Mouse (Mus musculus) cerebellum, adult 9-10 months (tissue): ENCODE measurements around the gene Lonp1.
A peak's percentile ranks its signal among the peaks of the same experiment; 100 is the strongest.
"Not testable (repeated sequence)": the region's sequence is repeated elsewhere in the genome, so short reads cannot be mapped to it uniquely, and the experiment has no call there.

Experiments
- DNase-seq: peaks from one replicate; pipeline ENCODE4 v3.0.0; 2022

Gene Lonp1

DNA sequence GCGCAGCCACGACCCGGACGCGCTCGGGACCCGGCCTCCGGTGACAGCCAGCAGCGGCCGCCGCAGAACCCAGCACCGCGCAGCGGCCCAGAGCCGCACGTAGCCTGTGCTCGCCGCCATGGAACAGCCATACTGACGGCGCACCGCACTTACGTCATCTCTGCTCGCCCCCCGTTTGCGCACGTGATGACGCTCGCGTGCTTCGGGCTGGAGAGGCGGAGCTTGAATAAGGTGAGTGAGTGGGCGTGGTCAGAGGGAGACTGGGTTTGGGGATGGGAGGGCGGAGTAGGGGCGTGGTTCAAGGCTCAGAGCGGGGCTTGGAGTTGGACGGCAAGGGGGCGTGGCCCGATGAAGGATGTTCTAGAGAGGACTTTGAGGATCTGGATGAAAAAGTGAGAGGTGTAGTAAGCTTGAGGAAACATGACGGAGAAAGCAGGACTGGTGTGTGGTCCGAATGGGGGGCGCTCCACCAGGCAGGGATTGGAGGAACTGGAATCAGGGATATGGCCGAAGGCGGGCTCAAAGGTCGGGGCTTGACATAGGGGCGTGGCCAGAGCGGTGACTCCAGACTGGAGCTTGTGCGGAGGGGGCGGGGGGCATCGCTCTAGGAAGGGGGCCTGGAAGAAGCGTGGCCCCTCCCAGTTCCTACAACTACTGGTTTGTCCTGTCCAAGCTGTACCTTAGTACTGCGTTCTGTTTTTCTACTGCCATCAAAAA, at the start of gene Lonp1:
Lonp1 (minus strand) TSS at position 134 of the 717 bp plus-strand sequence.
- DNase-seq = peak; percentile 98

DNA sequence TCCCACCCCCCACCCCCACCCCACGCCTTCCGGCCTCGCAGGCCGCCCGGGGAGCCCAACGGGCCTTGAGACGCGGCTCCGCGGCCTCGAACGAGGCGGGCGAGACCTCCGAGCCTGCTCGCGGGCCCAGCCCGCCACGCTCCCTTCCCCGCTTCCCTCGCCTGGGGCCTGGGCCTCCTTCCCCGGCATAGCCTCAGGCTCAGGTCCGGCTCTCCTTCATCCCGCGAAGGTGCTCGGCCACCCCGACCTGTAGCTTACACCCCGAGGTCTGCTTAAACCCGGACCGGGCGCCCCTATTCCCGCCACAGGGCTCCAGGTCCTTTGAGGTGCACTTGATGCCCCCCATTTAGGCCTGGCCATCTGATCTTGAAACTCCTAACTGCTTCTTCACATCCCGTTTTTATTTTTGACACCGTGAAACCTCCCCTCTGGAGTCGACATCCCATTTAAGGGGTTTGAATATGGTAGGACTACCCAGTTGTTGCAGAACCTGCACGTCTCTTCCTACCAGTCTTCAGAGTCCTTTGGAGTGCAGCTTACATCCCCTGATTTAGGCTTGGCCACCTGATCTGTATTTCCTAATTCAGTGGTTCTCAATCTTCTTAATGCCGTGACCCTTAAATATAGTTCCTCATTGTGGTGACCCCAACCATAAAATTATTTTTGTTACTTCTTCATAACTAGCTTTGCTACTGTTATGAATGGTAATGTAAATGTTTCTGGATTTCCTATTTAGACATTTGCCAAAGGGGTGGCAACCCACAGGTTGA, 47.1 kb upstream of the Lonp1 start:
- peak; percentile 61 for DNase-seq

DNA sequence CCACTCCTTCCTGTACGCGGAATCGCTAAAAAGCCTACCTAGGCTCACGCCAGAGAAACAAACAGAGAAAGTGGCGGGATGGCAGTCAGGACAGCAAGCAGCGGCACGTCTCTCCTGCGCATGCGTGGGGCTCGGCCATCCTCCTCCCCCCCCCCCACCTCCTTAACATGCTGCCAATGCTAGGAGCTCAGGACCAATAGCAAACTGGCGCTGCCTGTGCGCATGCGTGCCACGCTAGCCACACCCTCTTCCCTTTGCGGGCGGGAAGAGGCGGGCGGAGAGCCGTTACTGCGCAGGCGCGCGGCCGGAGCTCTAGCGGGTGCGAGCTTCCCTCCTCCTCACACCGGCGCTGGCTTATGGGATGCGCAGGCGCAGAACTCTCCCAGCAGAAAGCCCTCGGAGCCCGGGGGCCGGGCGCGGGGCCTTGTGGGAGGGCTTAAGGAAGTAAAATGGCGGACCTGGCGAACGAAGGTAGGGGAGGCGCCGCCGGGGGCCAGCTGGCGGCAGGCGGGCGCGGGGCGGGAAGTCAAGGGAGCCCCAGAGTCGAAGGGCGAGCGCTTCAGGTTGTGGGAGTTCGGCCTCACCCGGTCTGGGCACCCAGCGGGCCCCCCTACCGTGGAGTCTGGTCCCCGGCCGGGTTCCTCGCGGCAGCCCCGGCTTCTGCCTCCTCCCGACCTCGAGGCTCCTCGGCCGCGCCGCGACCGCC, 46.4 kb upstream of the Lonp1 start, which contains the start of gene Ranbp3:
Ranbp3 (plus strand) TSS at position 354 of the 706 bp plus-strand sequence.
- peak; percentile 99 for DNase-seq

DNA sequence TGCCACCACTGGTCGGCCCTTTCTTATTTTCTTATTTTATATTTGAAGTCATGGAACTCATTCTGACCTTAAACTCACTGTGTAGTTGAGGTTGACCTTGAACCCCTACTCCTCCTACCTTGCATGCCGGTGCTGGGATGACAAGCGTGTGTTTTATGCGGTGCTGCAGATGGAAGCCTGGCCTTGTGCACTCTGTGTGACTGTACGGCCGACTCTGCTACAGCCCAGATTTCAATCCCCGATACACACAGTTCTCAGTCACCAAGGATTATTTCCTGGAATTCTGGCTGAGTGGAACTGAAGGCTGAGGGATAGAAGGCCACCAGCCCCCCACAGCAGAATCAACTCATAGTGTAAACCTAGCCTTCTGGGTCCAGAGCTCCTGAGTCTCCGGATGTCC, 43.1 kb upstream of the Lonp1 start:
- peak; percentile 46 for DNase-seq

DNA sequence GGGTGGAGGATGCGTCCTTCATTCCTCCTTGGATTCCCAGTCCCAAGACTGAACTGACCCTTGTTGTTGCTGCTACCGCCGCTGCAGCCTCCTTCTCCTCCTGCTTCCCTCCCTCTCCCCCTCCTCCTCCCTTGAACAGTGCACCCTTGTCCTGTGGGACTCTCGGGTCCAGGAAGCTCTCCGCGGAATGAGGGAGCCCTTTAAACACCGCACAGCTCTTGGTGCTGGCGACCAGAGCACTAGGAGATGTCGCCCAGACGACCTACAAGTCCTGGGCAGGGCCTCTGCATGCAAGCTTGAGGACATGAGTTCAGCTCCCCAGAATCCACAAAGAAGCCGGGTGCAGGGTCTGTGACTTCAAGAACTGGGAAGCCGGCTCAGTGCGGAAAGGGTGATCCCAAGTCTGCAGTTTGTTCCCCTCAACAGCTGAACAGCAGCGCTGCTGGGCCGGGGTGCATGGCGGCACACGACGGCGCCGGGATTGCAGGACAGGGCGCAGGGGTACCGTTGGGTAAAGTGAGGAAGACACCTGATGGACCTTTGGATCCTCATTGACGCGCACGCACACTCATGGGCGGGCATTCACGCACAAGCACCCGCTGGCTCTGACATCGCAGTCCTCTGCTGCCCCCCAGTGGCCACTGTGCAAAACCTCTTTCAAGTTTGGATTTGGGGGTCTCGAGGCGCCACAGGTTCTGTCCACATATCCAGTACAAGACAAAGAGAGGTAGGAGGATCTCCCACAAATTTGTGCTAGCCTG, 41.9 kb upstream of the Lonp1 start:
- peak; percentile 80 for DNase-seq

DNA sequence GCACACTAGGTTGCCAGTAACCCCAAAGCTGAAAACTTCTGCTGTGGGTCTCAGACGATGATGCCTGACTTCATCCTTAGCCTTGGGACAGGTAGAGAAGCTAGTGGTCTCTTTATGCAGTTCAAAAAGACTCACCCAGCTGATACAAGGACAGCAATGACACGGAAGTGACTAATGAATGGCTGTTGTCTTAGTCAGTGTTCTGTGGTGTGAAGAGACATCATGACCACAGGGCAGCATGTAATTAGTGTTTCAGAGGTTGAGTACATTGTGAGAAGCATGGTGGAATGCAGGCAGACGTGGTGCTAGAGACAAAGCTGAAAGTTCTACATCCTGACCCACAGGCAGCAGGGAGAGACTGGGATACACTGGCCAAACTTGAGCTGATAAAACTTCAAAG, 40.9 kb upstream of the Lonp1 start:
- DNase-seq = peak; percentile 4

DNA sequence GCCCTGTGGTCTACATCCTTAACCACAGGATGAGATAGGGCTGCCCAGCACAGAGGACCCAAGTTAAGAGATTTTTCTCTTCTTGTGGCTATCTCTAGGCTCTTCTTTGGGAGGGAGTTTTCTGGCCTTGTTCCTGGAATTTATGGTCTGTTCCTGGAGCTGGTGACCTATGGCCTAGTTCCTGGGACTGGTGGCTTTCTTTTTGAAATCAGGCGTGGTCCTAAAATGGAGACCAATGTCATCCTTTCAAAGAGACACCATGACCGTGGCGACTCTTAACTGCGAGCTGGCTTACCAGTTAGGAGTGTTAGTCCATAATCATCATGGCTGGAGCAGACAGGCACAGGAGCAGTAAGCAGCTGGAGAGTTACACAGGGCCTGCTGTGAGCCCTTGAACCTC, 39.7 kb upstream of the Lonp1 start:
- no peak for DNase-seq

DNA sequence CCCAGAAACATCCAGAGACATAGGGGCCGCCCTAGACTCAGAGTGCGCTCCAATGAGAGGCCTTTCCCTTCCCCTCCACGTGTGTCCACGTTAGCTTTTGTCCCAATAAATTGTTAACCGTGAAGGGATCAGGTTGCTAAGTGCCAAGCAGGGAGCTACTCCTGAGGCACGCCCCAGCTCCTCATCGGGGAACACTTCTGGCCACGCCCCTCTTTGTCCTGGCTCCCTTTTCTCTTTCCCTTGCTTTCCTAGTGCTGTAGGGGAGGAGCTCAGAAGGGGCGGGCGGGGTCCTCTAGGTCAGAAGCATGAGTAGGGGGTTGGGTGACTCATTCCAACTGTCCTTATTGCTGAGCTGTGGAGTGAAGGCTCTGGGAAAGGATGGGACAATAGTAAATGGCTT, 37.6 kb upstream of the Lonp1 start:
- DNase-seq = no peak

DNA sequence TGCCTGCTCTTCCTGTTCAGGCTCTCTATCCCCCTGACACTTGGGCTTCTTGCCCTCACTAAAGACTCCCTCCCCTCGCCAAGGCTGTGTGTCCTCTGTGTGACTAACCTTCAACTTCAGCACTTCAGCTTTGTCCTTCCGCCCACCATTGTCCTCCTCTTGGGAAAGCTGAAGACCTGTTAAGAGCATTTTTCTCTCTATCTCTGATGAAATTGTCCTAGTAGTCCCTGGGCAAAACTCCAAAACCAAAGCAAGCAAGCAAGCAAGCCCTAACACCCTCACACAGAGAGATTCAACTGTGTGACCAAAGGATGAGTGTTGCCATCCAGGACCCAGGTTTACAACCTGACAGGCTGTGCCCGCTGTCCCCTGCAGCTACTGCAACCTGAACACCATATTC, 37.0 kb upstream of the Lonp1 start:
- no peak for DNase-seq

DNA sequence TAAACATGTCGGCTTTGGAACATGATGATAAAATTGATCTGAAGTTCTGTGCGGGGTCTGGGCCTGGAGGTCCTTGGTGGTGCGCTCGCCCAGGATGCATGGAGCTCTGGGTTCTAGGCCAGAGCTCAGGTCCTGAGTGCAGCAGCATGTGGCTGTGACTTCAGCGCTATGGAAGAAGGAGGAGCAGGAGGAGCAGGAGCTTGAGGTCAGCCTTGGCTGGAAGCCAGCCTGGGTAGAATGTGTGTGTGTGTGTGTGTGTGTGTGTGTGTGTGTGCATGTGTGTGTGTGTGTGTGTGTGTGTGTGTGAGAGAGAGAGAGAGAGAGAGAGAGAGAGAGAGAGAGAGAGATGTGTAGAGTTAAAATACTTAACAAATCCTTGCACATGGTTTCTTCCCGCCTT, 29.5 kb upstream of the Lonp1 start:
- DNase-seq = no peak

DNA sequence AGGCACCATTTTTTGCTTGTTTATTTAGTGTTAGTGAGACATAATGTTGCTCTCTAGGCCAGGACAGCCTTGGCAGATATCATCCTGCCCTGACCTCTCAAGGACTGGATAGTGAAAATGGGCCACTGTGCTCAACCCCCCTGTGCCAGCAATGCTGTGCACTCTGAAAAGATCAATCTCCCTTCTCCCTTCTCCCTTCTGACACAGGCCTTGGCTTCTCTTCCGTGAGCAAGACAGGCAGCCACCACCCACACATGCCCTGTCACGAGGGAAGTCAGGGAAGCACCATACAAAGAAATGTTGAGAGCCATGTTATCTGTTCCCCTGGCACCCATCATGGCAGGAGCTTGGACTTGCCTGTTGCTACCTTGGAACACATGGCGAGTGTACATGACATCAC, 28.6 kb upstream of the Lonp1 start:
- no peak for DNase-seq

DNA sequence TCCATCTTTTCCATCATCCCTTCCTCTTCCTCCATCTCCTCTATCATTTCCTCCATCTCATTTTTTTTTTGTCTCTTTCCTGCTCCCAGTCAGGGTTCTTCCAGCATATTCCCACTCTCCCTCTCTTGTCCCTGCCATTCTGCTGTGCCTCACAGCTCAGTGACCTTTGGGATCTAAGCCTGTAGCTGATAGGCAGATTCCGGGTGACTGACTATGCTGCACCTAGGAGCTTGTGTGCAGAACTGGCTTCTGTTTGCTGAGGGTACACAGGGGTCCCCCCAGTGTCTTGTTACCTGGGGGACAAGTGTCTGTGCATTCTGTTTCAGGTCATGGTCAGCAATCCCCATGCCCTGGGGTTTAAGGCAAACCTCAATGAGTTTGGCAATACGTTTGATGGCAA, 28.1 kb upstream of the Lonp1 start:
- no peak for DNase-seq

DNA sequence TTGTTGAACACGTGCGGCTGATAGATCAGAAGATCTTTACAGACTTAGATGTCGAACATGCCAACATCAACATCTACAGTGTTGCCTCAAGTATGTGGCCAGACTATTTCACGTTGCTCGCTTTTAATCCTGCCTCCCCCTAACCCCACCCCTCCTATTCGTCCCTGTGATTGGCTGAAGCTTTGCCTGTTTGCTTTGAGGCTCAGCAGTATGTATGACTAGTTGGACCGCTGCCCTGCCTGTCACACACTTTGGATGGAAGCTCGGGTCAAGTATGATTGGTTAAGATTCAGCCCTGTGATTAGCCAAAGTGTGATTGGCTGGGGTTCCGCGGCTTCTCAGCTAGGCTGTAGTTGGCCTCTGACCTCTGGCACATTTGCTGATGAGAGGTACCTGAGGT, 25.1 kb upstream of the Lonp1 start:
- no peak for DNase-seq

DNA sequence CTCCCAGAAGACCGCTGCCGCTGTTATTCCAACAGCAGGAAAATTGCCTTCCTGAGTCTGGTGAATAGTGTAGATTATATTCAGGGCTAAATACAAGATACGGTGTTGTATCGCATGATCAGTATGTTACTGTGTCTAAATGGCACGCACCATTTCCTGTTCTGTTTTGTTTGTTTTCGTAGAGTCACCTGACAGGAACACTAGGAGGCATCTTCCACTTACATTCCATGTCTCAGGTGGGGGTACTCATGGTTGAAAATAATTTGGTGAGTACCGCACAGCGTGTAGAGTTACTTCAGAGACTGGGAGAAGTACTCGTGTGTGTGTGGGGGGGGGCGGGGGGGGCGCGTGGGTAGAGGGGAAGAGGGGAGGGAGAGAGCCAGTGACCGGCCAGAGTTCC, 20.9 kb upstream of the Lonp1 start:
- no peak for DNase-seq

DNA sequence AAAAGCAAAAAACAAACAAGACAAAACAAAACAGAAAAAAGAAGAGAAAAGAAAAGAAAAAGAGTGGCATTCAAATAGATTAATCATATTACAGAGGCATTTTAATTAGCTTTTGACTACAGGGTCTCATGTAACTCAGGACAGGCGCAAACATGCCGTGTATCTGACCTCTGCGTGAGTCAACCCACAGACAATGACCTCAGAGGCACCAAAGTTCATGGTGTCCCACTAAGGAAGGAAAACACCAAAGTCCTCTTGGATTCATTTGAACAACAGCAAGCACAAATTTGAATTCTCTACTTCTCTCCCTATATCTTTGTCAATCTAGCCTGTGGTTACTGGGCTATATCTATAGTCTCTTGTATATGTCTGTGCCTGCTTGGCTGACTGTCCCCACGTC, 16.6 kb upstream of the Lonp1 start:
- DNase-seq = no peak

DNA sequence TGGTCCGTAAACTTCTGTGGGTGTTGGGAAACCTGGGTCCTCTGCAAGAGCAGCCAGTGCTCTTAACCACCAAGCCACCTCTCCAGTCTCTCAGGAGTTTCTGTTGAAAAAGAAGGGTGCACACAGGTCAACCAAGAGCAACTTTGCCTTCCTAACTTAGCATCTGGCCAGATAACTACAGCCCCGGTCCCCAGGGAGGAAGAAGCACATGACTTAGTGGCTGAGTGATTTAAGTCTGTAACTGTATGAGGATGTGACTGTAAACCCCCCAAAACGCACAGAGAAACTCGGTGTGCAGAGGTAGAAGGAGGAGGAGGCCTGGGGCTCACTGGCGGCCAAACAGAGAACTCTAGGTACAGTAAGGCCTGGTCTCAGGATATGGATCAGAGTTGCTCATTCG, 7.3 kb upstream of the Lonp1 start:
- no peak for DNase-seq

DNA sequence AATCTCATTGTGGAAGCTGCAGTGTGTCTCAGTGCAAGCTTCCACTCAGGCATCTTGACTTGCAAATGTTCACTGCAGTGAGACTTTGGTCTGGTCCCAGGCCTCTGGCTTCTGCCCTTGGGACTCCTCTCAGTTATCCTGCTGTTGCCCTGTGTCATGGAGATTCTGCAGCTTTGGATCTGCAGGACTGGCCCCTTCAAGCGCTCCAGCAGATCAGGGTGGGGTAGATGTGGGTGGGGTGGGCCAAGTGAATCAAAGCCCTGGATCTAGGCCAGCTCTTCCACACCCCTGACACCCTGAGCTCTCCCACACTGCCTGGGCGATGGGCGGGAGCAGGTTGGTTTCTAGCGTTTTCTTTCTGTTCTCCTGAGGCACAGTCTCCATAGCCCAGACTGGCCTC, 5.1 kb upstream of the Lonp1 start:
- DNase-seq = no peak

DNA sequence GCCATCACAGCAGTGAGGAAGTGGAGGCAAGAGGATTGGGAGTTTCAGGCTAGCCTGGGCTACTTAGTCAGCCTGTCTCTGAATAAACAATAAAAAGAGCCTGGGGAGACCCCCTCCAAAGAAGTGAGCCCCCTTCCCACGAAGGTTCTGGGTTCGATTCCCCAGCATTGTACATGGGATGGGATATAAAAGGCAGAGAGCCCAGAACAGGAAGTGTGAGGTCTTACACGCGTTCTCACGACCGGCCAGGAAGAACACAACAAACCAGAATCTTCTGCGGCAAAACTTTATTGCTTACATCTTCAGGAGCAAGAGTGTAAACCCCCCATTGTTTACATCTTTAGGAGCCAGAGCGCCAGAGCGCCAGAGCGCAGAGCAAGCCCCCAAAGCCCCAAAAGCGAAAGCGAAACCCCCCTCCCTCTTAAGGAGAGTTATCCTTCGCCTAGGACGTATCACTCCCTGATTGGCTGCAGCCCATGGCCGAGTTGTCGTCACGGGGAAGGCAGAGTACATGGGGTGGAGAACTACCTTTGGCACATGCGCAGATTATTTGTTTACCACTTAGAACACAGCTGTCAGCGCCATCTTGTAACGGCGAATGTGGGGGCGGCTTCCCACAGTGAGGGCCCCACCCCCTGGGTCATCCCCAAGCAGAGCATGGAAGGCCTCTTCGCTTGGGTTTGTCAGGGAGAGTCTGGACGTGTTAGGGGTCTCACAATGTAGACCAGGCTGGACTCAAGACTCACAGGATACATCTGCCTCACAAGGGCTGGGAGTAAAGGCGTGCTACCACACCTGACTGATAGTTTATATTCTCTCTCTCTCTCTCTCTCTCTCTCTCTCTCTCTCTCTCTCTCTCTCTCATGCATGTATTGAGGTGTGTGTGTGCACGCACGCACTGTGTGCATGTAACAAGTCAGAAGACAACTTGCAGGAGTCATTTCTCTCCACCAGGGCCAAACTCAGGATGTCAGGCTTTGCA, 3.4 kb upstream of the Lonp1 start:
- not testable (repeated sequence) for DNase-seq

DNA sequence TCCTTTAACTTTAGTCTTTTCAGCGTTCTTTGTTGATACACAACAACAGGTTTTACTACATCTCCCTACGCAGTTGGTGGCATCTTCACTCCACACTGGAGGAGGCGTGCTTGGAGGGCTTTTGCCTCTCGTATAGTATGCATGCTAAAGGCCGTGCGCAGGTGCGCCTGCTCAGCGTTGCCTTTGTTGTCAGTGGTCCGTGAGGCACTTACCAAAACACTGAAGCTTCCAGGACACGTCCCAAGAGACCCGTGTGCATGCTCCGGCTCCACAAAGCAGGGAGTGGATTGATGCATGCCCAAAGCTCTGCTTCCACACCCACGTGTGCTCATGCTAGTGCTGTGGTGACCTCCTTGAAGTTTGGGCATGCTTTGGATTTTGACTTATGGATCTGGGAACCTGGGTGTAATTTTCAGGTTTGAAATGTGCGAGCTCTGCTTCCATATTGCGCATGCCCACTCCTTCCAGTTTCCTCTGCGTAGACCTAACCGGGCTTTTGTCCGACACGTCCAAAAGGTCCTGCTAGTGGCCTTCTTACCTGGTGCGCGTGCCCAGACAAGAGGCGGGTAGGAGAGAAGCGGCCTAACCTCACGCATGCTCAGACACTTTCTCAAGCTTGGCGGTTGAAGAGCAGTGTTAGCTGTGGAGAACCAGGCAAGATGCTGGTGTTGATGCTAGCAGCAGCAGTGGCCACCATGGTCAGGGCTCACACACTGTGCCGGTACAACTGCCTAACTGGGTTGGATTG, 1.0 kb upstream of the Lonp1 start, which contains the start of gene Catsperd:
Catsperd (plus strand) TSS at position 614 of the 748 bp plus-strand sequence.
- peak; percentile 63 for DNase-seq

DNA sequence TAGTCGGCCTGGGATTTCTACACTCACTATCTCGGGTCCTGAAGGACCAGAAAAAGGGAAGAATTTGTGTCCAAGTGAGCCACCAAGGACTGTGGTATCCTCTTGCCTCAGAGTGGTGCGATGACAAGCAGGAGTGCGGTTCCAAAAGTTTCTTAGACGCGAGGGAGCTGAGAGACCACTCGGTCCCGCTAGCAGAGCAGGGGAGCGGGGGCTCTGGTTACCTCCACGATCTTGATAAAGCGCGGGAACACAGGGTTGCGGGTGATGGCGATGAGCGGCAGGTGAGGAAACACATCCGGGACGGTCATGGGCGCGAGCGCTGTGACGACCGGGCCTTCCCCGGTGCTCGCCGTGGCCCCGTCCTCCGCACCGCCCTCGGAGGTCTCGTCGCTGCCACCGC, 427 bp downstream of the Lonp1 start:
- DNase-seq = peak; percentile 54

DNA sequence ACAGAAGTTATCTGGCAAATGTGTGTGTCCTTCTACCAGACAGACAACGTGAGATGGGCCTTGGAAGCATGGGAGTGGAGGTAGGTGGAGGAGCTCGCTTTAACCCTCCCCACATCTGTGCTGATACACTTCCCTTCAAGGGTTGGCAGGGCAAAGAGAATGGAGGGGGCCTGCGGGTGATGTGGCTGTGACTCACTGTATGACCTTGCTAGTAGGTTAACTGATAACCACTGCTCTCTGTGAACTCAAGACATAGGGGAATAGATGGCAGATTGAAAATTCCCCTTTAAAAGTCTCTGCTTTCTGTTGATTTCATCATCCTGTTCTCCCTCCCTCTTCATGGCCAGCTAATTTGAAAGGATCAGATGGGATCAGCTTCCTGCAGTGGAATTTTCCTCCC, 1.2 kb downstream of the Lonp1 start:
- no peak for DNase-seq
